27 mouse cellular contexts compared by ENCODE assay signal in the genomic region with DNA sequence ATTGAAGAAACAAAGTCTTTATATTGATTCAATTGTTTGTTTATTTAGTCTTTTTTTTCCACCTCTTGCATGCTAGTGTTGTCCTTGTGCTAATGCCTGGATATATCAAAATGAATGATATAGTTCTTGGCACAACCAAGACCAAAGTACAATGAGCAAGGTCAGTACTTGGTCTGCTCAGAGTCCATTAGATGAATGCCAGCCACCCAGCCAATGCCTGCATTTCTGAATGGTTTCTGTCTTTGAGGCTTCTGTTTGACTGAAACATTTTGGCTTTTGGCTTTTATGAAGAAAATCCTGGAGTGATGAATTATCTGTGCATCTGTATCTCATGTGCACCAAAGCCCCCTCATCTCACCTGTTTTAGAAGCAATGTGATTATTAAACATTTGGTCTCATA. TPM values are rescaled to one million over a fixed set of nuclear protein-coding genes. Genes with fewer than 3 reads are reported as not detected.
DNase-seq lines count a peak whose midpoint lies in the region; ATAC-seq and TF ChIP-seq lines count a peak whose summit lies in the region.
"Had no signal": no experiment of that assay in that cellular context is flagged by ENCODE, and none has a peak within 500 bp of the region (broad histone marks: within the 10 kb centered on the region; RNA-seq: fewer than 3 reads in every experiment).

No protein-coding gene starts in this region.

- H3K4me1 ChIP-seq in kidney, adult 2 months (ENCODE audit: control insufficient read depth, insufficient read depth, low read length) = no peaks in the 10 kb centered on the region
- H3K4me1 ChIP-seq in kidney, embryonic 15.5 days = no peaks in the 10 kb centered on the region
- H3K4me1 ChIP-seq: embryonic facial prominence, embryonic 10.5 days; forebrain, embryonic 15.5 days; heart, embryonic 13.5 days; hindbrain, embryonic 13.5 days; limb, embryonic 10.5 days; midbrain, embryonic 15.5 days; neural tube, embryonic 12.5 days had no signal

- H3K27ac ChIP-seq in kidney, adult 2 months (ENCODE audit: insufficient read depth, low read depth, low read length) = no peak overlapping the region
- H3K27ac ChIP-seq in kidney, embryonic 15.5 days = no peak overlapping the region
- H3K27ac ChIP-seq: embryonic facial prominence, embryonic 10.5 days; forebrain, embryonic 15.5 days; heart, embryonic 13.5 days; hindbrain, embryonic 13.5 days; limb, embryonic 10.5 days; macrophage; midbrain, embryonic 15.5 days; neural tube, embryonic 12.5 days had no signal

- peaks cover 15% of the 10 kb centered on the region for H3K36me3 ChIP-seq in kidney, adult 2 months (ENCODE audit: control insufficient read depth, insufficient read depth, low read length)
- peaks cover 66% of the 10 kb centered on the region for H3K36me3 ChIP-seq in kidney, embryonic 15.5 days

- no peak overlapping the region for H3K4me2 ChIP-seq in kidney, embryonic 15.5 days
- H3K4me2 ChIP-seq: forebrain, embryonic 15.5 days; heart, embryonic 13.5 days; hindbrain, embryonic 13.5 days; midbrain, embryonic 15.5 days; neural tube, embryonic 12.5 days had no signal

- DNase-seq in adrenal gland, adult (ENCODE audit: inconsistent age in 2 of 2, low spot score in 1 of 2) = peak; percentile 63 to 78
- DNase-seq in adrenal gland, postnatal 4 days (ENCODE audit: low spot score in 2 of 2) = no peak
- peak; percentile 52 for DNase-seq in kidney, adult 2 months
- peak; percentile 4 for DNase-seq in 3T3-L1 (ENCODE audit: low read depth, low spot score)
- peak; percentile 67 to 69 for DNase-seq in adrenal gland, postnatal 36 days
- DNase-seq in thymus, postnatal 4 days = no peak
- DNase-seq: cerebellum, adult 9-11 months; gastrocnemius, postnatal 10 days; heart, adult 11 months; layer of hippocampus, adult 9-11 months; liver; thymus, postnatal 25 days had no signal

- ATAC-seq in kidney, embryonic 15.5 days (replicated peaks; ENCODE audit: low FRiP score) = no peak
- no peak for ATAC-seq in inflammation-experienced regulatory T-cells, adult 6 months
- ATAC-seq: forebrain, embryonic 15.5 days; lung, postnatal 0 days; midbrain, embryonic 15.5 days had no signal

- no peak overlapping the region for H3K9ac ChIP-seq in kidney, embryonic 15.5 days
- H3K9ac ChIP-seq: forebrain, embryonic 15.5 days; heart, embryonic 13.5 days; hindbrain, embryonic 13.5 days; midbrain, embryonic 15.5 days; neural tube, embryonic 12.5 days had no signal

- no peak overlapping the region for H3K4me3 ChIP-seq in kidney, adult 2 months (ENCODE audit: insufficient read depth, low read depth, low read length)
- H3K4me3 ChIP-seq in kidney, embryonic 15.5 days (replicated peaks) = no peak overlapping the region
- H3K4me3 ChIP-seq: embryonic facial prominence, embryonic 10.5 days; forebrain, embryonic 15.5 days; heart, embryonic 13.5 days; hindbrain, embryonic 13.5 days; limb, embryonic 10.5 days; midbrain, embryonic 15.5 days; neural tube, embryonic 12.5 days had no signal

- TF ChIP-seq CTCF in kidney, adult 2 months (conservative IDR thresholded peaks at IDR 0.05; ENCODE audit: insufficient read depth, insufficient read length, low read depth, low read length) = no peak

- no peak for TF ChIP-seq POLR2A in kidney, adult 2 months (IDR thresholded peaks at IDR 0.05; ENCODE audit: low read depth, low read length)

- H3K9me3 ChIP-seq in kidney, embryonic 15.5 days (replicated peaks) = no peaks in the 10 kb centered on the region
- H3K9me3 ChIP-seq: embryonic facial prominence, embryonic 10.5 days; forebrain, embryonic 15.5 days; heart, embryonic 13.5 days; hindbrain, embryonic 13.5 days; limb, embryonic 10.5 days; midbrain, embryonic 15.5 days; neural tube, embryonic 12.5 days had no signal

- no peaks in the 10 kb centered on the region for H3K27me3 ChIP-seq in kidney, adult 2 months (replicated peaks; ENCODE audit: control insufficient read depth, insufficient read depth, low read length)
- no peaks in the 10 kb centered on the region for H3K27me3 ChIP-seq in kidney, embryonic 15.5 days
- H3K27me3 ChIP-seq: forebrain, embryonic 15.5 days; heart, embryonic 13.5 days; hindbrain, embryonic 13.5 days; midbrain, embryonic 15.5 days; neural tube, embryonic 12.5 days had no signal

RNA-seq across cellular contexts. Expression of a gene that starts 23.5 kb away (rescaled TPM):
- total RNA-seq in adrenal gland, postnatal 4 days (2021) = under 1 TPM in 1 of 2 experiments, not detected in 1; 0.08 TPM
- not detected in 2 replicates for polyA plus RNA-seq in kidney, adult 2 months (2012; rRNA removed)
- polyA plus RNA-seq in kidney, embryonic 15.5 days (2015; fragmentation: Nextera tagmentation; extraction: Ambion mirVana) = 0.10 and 0.27 TPM in 2 replicates
- total RNA-seq in adrenal gland, postnatal 36 days (2021) = not detected
- polyA plus RNA-seq in inflammation-experienced regulatory T-cells, adult 6 months (2017; shearing (Covaris generic)) = not detected
- total RNA-seq: gastrocnemius, postnatal 10 days; heart, postnatal 25 days; left cerebral cortex, adult 18-20 months had no signal
- polyA plus RNA-seq: cortical plate, adult 2 months; large intestine, adult 2 months; lung, postnatal 0 days; macrophage had no signal

Comparison
In these comparisons a context has a peak if more than half of its experiments do, and no peak if none do; other contexts are left out.
1. DNase-seq: peak in adrenal gland, adult (2 of 2), kidney, adult 2 months (single experiment), 3T3-L1 (single experiment) and adrenal gland, postnatal 36 days (2 of 2); none in adrenal gland, postnatal 4 days (0 of 2) and thymus, postnatal 4 days (single experiment).